Mouse (Mus musculus) embryonic facial prominence, embryonic 12.5 days (tissue): Measurements from ENCODE around the gene Mark1. TPM values are rescaled to one million over a fixed set of nuclear protein-coding genes. Genes with fewer than 3 reads are reported as not detected.

Experiments
- ATAC-seq: fragments of 200-750 bp; cut with Nextera tagmentation; 2 replicates; pipeline ENCODE4 v1.8.0; 2017; ENCODE audit not compliant: insufficient number of reproducible peaks, insufficient read depth, low FRiP score, low TSS enrichment
- H3K27ac ChIP-seq: fragments of 300-500 bp; sonication (generic); 2 replicates; pipeline ENCODE4 v1.5.1; 2016; ENCODE audit warnings: mild to moderate bottlenecking
- H3K27me3 ChIP-seq: fragments of 300-500 bp; sonication (generic); 2 replicates; pipeline ENCODE4 v1.6.1; 2016; ENCODE audit warnings: mild to moderate bottlenecking, moderate library complexity
- H3K36me3 ChIP-seq: fragments of 300-500 bp; sonication (generic); 2 replicates; pipeline ENCODE4 v1.6.1; 2016; ENCODE audit warnings: mild to moderate bottlenecking
- H3K4me1 ChIP-seq: fragments of 300-500 bp; sonication (generic); 2 replicates; pipeline ENCODE4 v1.6.1; 2016
- H3K4me2 ChIP-seq: fragments of 300-500 bp; sonication (generic); replicated peaks from 2 replicates; pipeline ENCODE4 v1.6.1; 2016; ENCODE audit warnings: mild to moderate bottlenecking, moderate library complexity
- H3K4me3 ChIP-seq: fragments of 300-500 bp; sonication (generic); 2 replicates; pipeline ENCODE4 v1.5.1; 2016; ENCODE audit warnings: mild to moderate bottlenecking
- H3K9ac ChIP-seq: fragments of 300-500 bp; sonication (generic); 2 replicates; pipeline ENCODE4 v1.6.1; 2016; ENCODE audit warnings: mild to moderate bottlenecking, moderate library complexity
- H3K9me3 ChIP-seq: fragments of 300-500 bp; sonication (generic); 2 replicates; pipeline ENCODE4 v1.6.1; 2016; ENCODE audit warnings: mild to moderate bottlenecking, moderate library complexity
- WGBS: fragments of 180-500 bp; shearing (Covaris S2); methylation state at CpG from one replicate; pipeline ENCODE4 v1.1.7; 2016; 5-methylcytosine and 5-hydroxymethylcytosine counted together
- polyA plus RNA-seq: library from polyadenylated mRNA; unstranded; fragments of >200 nt; fragmentation: Nextera tagmentation; extraction: Ambion mirVana; gene quantifications from 2 replicates; pipeline ENCODE4 v1.2.1, GENCODE M21; 2016

Gene Mark1
- polyA plus RNA-seq, 1 experiment from 2014 or later: 4.6 TPM

GRCm38 (mm10) chr1:184882281-184883268 lies 116.8 kb downstream of the Mark1 start, which contains the start of gene C130074G19Rik:
Gene C130074G19Rik, minus strand, starts transcription at chr1:184883218.
- Histone ChIP-seq H3K9me3 (no peaks in the 10 kb centered on the region), H3K27ac (no peak within 1 kb of the TSS), H3K4me3 (peak within 1 kb of the TSS; percentile 50), H3K27me3 (peaks cover 38% of the 10 kb centered on the region), H3K9ac (peak within 1 kb of the TSS; percentile 50), H3K4me1 (peaks cover 5% of the 10 kb centered on the region; the same call in 1 of the 2 replicates), H3K4me2 (peak within 1 kb of the TSS; percentile 92), H3K36me3 (no peaks in the 10 kb centered on the region)
- ATAC-seq: peak; percentile 52; the same call in 1 of the 2 replicates
- 2% methylated on average over 77 of the region's 77 CpGs for WGBS

DNA sequence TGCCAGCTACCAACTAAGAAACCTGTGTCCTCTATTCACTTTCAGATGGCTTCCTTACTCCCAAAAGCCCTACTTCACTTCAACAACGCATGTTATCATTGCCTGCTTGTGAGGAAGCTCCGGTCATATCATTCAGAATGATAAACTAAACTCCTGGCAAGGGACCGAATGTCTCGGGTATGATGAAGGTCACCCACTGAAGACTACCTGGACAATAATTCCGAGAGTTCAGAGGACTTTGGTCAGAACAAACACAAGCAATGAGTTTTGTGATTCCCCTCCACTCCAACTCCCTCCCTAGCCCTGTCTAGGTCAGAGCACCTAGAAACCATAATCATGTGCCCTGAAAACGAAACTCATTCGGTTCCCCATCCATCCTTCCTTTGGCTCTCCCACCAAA lies 117.5 kb downstream of the Mark1 start:
- Histone ChIP-seq H3K4me3 (peak overlapping the region; percentile 50; the same call in 1 of the 2 replicates), H3K9ac (no peak overlapping the region), H3K4me1 (peaks cover 5% of the 10 kb centered on the region; the same call in 1 of the 2 replicates), H3K9me3 (no peaks in the 10 kb centered on the region), H3K27me3 (peaks cover 38% of the 10 kb centered on the region), H3K36me3 (no peaks in the 10 kb centered on the region), H3K27ac (no peak overlapping the region), H3K4me2 (peak overlapping the region; percentile 92; the same call in 1 of the 2 replicates)
- no peak for ATAC-seq
- WGBS: 64% methylated on average over 7 of the region's 7 CpGs

GRCm38 (mm10) chr1:184881211-184881610 lies 118.2 kb downstream of the Mark1 start:
- H3K27me3 ChIP-seq: peaks cover 38% of the 10 kb centered on the region
- WGBS: 84% methylated on average over 5 of the region's 5 CpGs

DNA sequence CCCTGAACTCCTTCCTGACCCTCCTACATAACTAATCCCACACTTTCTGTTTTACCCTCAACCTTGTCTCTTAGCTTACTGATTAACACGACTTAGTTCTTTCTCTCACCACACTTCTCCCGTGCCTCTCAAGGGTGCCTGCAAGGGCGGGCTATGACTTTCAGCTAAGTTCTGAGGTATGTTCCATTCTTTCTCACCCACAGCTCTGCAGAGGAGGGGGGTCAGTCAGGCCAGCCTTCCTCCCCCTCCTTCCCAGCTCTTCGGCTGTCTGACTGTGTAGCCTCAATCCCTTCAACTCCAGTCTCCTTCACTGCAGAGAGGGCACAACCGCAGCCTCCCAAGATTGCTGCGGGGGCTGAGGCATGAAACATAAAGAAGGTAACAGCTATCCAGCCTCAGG lies 120.5 kb downstream of the Mark1 start:
- no peaks in the 10 kb centered on the region for H3K36me3 ChIP-seq
- H3K9me3 ChIP-seq: no peaks in the 10 kb centered on the region
- peaks cover 5% of the 10 kb centered on the region; the same call in 1 of the 2 replicates for H3K4me1 ChIP-seq
- H3K27ac ChIP-seq: no peak overlapping the region
- WGBS: 72% methylated on average over 6 of the region's 6 CpGs
- H3K27me3 ChIP-seq: peaks cover 32% of the 10 kb centered on the region
- no peak overlapping the region for H3K4me2 ChIP-seq
- ATAC-seq: no peak
- no peak overlapping the region for H3K9ac ChIP-seq
- no peak overlapping the region for H3K4me3 ChIP-seq

More at GRCm38 (mm10) chr1:184881211-184881610, 118.2 kb downstream of the Mark1 start:
- no peak overlapping the region for H3K4me2 ChIP-seq
- ATAC-seq: no peak
- peaks cover 5% of the 10 kb centered on the region; the same call in 1 of the 2 replicates for H3K4me1 ChIP-seq
- no peak overlapping the region for H3K27ac ChIP-seq
- H3K4me3 ChIP-seq: no peak overlapping the region
- H3K36me3 ChIP-seq: no peaks in the 10 kb centered on the region
- no peak overlapping the region for H3K9ac ChIP-seq
- no peaks in the 10 kb centered on the region for H3K9me3 ChIP-seq

DNA sequence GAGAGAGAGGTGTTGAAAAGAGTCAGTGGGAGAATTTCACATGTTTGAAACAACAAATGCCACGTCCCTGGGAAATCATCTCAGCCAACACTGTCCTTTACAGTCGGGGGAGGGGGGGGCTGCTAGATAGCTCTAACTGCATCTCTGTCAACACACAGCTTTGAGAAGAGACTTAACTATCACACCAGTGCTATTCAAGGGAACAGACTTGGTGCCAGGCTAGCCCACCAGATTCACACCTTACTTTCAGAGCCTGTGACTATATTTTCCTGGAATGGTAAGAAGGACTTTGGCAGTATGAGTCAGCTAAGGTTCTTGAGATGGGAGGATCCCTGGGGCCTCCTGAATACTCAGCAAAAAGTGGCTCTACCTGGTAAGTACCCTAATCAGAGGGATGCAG lies 122.1 kb downstream of the Mark1 start:
- Histone ChIP-seq H3K27ac (no peak overlapping the region), H3K4me1 (no peaks in the 10 kb centered on the region), H3K4me2 (no peak overlapping the region), H3K4me3 (no peak overlapping the region), H3K9me3 (no peaks in the 10 kb centered on the region), H3K9ac (no peak overlapping the region), H3K27me3 (peaks cover 17% of the 10 kb centered on the region), H3K36me3 (no peaks in the 10 kb centered on the region)
- WGBS: 72% methylated on average over 2 of the region's 2 CpGs
- no peak for ATAC-seq

DNA sequence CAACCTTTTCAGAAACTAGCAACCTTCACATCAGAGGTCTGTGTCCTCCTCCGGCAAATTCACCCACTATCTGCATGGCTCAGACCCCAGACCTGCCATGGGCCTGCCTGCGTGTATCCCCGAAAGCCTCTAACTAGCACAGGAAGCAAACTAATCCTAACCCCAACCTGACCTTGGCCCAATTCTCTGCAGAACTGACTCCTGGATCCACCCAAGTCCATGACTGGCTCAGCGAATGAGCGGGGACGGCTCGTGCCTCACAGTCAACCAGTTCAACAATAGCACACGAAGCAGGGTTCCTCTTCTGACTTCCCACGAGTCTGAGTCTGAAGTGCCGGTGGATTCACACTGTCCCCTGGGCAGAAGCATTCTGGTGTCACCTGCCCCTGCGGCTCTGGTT lies 125.5 kb downstream of the Mark1 start:
- Histone ChIP-seq H3K9ac (no peak overlapping the region), H3K27ac (no peak overlapping the region), H3K4me3 (no peak overlapping the region), H3K4me1 (peaks cover 12% of the 10 kb centered on the region; the same call in 1 of the 2 replicates), H3K27me3 (no peaks in the 10 kb centered on the region), H3K9me3 (no peaks in the 10 kb centered on the region), H3K36me3 (no peaks in the 10 kb centered on the region), H3K4me2 (no peak overlapping the region)
- 79% methylated on average over 11 of the region's 11 CpGs for WGBS
- ATAC-seq: no peak

DNA sequence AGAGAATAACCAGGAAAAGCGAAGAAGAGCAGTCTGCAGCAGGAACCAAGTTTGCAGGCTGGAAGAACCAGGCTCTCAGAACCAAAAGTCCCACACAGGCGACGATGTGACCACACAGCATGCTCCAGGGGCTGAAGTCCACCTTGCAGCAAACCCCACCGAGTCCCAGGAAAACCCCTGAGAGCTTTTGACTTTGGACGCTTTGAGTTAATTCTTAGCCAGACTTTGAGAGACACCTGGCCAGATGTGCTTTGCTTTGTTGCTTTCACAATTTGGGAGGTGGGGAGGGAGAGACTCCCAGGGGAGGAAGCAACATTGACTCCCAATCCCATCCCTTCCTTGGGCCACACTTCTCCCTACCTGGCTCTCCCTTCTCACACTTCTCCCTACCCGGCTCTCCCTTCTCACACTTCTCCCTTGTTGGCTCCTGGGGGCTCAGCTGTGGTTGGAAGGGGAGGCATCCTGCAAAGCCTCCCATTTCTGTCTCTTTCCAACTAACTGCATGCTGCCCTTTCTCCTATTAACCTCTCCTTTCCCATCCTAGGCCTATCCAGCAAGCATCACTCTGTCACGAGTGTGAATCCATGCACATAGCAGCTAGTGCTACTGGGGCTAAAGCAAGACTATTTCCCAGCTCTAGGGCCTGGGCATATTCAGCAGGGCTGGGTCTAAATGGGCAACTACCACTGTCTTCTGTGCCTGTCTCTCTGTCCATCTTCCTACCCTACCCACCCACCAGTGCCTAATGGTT lies 127.1 kb downstream of the Mark1 start:
- no peaks in the 10 kb centered on the region for H3K27me3 ChIP-seq
- ATAC-seq: no peak
- H3K4me3 ChIP-seq: no peak overlapping the region
- no peak overlapping the region for H3K4me2 ChIP-seq
- H3K9ac ChIP-seq: no peak overlapping the region
- H3K36me3 ChIP-seq: no peaks in the 10 kb centered on the region
- peaks cover 17% of the 10 kb centered on the region; the same call in 1 of the 2 replicates for H3K4me1 ChIP-seq
- no peaks in the 10 kb centered on the region for H3K9me3 ChIP-seq
- 78% methylated on average over 7 of the region's 7 CpGs for WGBS
- H3K27ac ChIP-seq: peak overlapping the region; percentile 64; the same call in 1 of the 2 replicates

GRCm38 (mm10) chr1:184871506-184871905 lies 127.9 kb downstream of the Mark1 start:
- Histone ChIP-seq H3K36me3 (no peaks in the 10 kb centered on the region), H3K9me3 (no peaks in the 10 kb centered on the region), H3K4me3 (no peak overlapping the region), H3K9ac (no peak overlapping the region), H3K4me2 (no peak overlapping the region), H3K4me1 (peaks cover 21% of the 10 kb centered on the region; the same call in 1 of the 2 replicates), H3K27ac (peak overlapping the region; percentile 64; the same call in 1 of the 2 replicates), H3K27me3 (no peaks in the 10 kb centered on the region)
- 54% methylated on average over 1 of the region's 1 CpGs for WGBS
- peak; percentile 76; the same call in 1 of the 2 replicates for ATAC-seq

GRCm38 (mm10) chr1:184870646-184871385 lies 128.6 kb downstream of the Mark1 start:
- no peaks in the 10 kb centered on the region for H3K36me3 ChIP-seq
- H3K27ac ChIP-seq: no peak overlapping the region
- no peak overlapping the region for H3K9ac ChIP-seq
- ATAC-seq: no peak
- H3K9me3 ChIP-seq: no peaks in the 10 kb centered on the region
- 73% methylated on average over 11 of the region's 11 CpGs for WGBS
- H3K4me2 ChIP-seq: no peak overlapping the region
- peaks cover 22% of the 10 kb centered on the region; the same call in 1 of the 2 replicates for H3K4me1 ChIP-seq
- no peaks in the 10 kb centered on the region for H3K27me3 ChIP-seq
- H3K4me3 ChIP-seq: no peak overlapping the region

- H3K36me3 ChIP-seq: no peaks in the 10 kb centered on the region
- H3K9ac ChIP-seq: no peak overlapping the region
- no peak for ATAC-seq
- no peaks in the 10 kb centered on the region for H3K27me3 ChIP-seq
- H3K27ac ChIP-seq: no peak overlapping the region
- H3K4me3 ChIP-seq: no peak overlapping the region
- no peaks in the 10 kb centered on the region for H3K9me3 ChIP-seq
- H3K4me1 ChIP-seq: peaks cover 22% of the 10 kb centered on the region; the same call in 1 of the 2 replicates
- 75% methylated on average over 4 of the region's 4 CpGs for WGBS
- no peak overlapping the region for H3K4me2 ChIP-seq
These were observed 129.3 kb downstream of the Mark1 start for GRCm38 (mm10) chr1:184869939-184870565.
